Mouse (Mus musculus): ENCODE data around the gene Cfap100. TPM values are rescaled to one million over a fixed set of nuclear protein-coding genes. Genes with fewer than 3 reads are reported as not detected.

Gene Cfap100
- polyA plus RNA-seq, 1 experiment, result not detected

DNA sequence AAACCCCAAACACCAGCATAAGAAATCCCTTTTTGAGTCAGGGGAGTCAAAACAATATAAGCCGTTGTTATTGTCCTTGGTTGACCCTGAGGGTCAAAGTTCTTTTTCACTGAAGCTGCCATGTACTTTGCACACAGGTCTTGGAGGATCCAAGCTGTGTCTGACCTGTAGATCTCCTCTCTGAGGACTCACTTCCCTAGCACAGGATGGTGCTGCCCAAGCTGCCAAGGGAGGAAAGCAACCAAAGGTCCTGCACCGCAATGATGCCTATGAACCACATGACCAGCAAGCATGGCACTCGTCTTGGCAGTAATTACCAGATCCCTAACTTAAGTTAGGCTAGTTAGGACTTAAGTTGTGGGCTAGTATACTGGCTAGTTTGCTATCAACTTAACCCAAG is 3.2 kb downstream of the Cfap100 start:
- H3K27ac ChIP-seq (ENCODE audit: insufficient read depth, low read length), result no peak overlapping the region
- TF ChIP-seq EP300 (IDR thresholded peaks at IDR 0.05; ENCODE audit: insufficient read depth, low read depth, low read length) (no peak), CTCF (IDR thresholded peaks at IDR 0.05; ENCODE audit: low read depth, low read length) (no peak)
- H3K36me3 ChIP-seq (ENCODE audit: control insufficient read depth, insufficient read depth, low read length, poor library complexity, severe bottlenecking), result no peaks in the 10 kb centered on the region
- peaks cover 2% of the 10 kb centered on the region for H3K4me1 ChIP-seq (ENCODE audit: control insufficient read depth, insufficient read depth, low read length)
- H3K9ac ChIP-seq (ENCODE audit: low read depth, poor library complexity, severe bottlenecking), result no peak overlapping the region
- no peaks in the 10 kb centered on the region for H3K9me3 ChIP-seq (replicated peaks; ENCODE audit: control insufficient read depth, insufficient read depth, low read length, poor library complexity, severe bottlenecking)
- H3K4me3 ChIP-seq (ENCODE audit: low read depth, low read length), result no peak overlapping the region
- no peaks in the 10 kb centered on the region for H3K27me3 ChIP-seq (ENCODE audit: control insufficient read depth, insufficient read depth, low read length, poor library complexity, severe bottlenecking)

DNA sequence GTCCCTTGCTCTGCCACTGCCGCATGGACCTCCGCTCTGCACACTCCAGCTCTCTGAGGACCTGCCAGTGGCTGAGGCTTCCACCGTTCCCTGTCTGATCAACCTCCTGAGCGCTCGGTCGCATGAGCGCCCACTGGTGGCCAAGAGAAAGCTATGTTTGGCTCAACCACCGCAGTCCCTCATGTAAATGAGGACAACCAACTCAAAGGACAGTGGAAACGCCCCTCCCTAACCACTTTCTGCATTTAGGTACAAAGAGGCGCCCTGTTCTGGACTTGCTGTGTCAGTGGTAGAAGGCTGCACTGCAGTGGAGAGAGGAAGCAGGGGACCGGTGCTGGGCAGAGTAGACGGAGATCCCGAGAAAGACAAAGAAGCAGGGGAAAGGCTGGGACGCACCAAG is 6.0 kb downstream of the Cfap100 start:
- Histone ChIP-seq H3K27me3 (ENCODE audit: control insufficient read depth, insufficient read depth, low read length, poor library complexity, severe bottlenecking) (no peaks in the 10 kb centered on the region), H3K4me1 (ENCODE audit: control insufficient read depth, insufficient read depth, low read length) (no peaks in the 10 kb centered on the region), H3K4me3 (ENCODE audit: low read depth, low read length) (no peak overlapping the region), H3K36me3 (ENCODE audit: control insufficient read depth, insufficient read depth, low read length, poor library complexity, severe bottlenecking) (no peaks in the 10 kb centered on the region), H3K27ac (ENCODE audit: insufficient read depth, low read length) (no peak overlapping the region), H3K9me3 (replicated peaks; ENCODE audit: control insufficient read depth, insufficient read depth, low read length, poor library complexity, severe bottlenecking) (no peaks in the 10 kb centered on the region), H3K9ac (ENCODE audit: low read depth, poor library complexity, severe bottlenecking) (no peak overlapping the region)
- TF ChIP-seq CTCF (IDR thresholded peaks at IDR 0.05; ENCODE audit: low read depth, low read length) (peak; percentile 91), EP300 (IDR thresholded peaks at IDR 0.05; ENCODE audit: insufficient read depth, low read depth, low read length) (no peak; the same call in 1 of the 2 replicates)

DNA sequence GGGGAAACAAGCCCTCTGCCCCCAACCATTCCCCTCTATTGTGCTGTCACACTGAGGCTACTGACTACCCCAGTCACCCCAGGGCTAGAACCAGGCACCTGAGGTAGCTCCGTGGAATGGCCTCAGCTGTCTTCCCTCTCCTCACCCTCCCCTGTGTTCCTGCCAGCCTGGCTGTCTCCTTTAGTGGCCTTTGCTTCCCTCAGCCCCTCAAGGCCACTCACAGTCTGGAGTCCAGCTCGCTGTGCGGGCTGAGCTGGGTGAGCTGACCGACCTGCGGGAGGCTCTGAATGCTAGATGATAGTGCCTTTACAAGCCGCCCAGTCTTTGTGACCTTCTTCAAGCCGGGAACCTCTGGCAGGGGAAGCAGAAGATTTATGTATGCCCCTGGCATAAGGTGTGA is 16.7 kb downstream of the Cfap100 start:
- TF ChIP-seq POLR2A (IDR thresholded peaks at IDR 0.05; ENCODE audit: insufficient read depth, low read length) (no peak), CTCF (IDR thresholded peaks at IDR 0.05; ENCODE audit: low read depth, low read length) (no peak)
- H3K27me3 ChIP-seq (ENCODE audit: control insufficient read depth, insufficient read depth, low read length, poor library complexity, severe bottlenecking), result no peaks in the 10 kb centered on the region
- no peak overlapping the region for H3K4me3 ChIP-seq (ENCODE audit: low read depth, low read length)
- H3K36me3 ChIP-seq (ENCODE audit: control insufficient read depth, insufficient read depth, low read length, poor library complexity, severe bottlenecking), result no peaks in the 10 kb centered on the region
- H3K9ac ChIP-seq (ENCODE audit: low read depth, poor library complexity, severe bottlenecking), result no peak overlapping the region
- no peaks in the 10 kb centered on the region for H3K4me1 ChIP-seq (ENCODE audit: control insufficient read depth, insufficient read depth, low read length)
- H3K9me3 ChIP-seq (replicated peaks; ENCODE audit: control insufficient read depth, insufficient read depth, low read length, poor library complexity, severe bottlenecking), result no peaks in the 10 kb centered on the region
- no peak overlapping the region for H3K27ac ChIP-seq (ENCODE audit: insufficient read depth, low read length)

DNA sequence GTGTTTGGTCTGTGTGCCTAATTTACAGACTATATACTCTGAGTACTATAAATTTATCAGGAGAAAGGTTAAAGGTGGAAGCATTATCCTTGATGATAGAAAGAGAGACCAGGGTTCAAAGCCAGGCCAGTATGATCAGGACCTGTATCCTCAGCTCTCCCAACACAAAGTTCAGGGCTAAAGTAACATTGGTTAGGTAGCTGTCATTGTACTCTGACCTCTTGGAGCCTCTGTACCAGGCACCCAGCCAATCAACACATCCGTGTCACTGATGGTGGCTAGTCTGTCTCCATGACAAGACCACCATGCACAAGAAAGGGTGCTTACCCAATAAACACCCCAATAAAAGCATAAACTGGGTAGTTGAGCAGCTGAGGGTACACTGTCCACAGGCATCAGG is 17.6 kb downstream of the Cfap100 start:
- H3K36me3 ChIP-seq (ENCODE audit: control insufficient read depth, insufficient read depth, low read length, poor library complexity, severe bottlenecking), result no peaks in the 10 kb centered on the region
- no peak overlapping the region for H3K9ac ChIP-seq (ENCODE audit: low read depth, poor library complexity, severe bottlenecking)
- no peak for TF ChIP-seq EP300 (IDR thresholded peaks at IDR 0.05; ENCODE audit: insufficient read depth, low read depth, low read length)
- TF ChIP-seq CTCF (IDR thresholded peaks at IDR 0.05; ENCODE audit: low read depth, low read length), result no peak
- TF ChIP-seq POLR2A (IDR thresholded peaks at IDR 0.05; ENCODE audit: insufficient read depth, low read length), result no peak
- no peaks in the 10 kb centered on the region for H3K9me3 ChIP-seq (replicated peaks; ENCODE audit: control insufficient read depth, insufficient read depth, low read length, poor library complexity, severe bottlenecking)
- H3K4me1 ChIP-seq (ENCODE audit: control insufficient read depth, insufficient read depth, low read length), result no peaks in the 10 kb centered on the region
- no peak overlapping the region for H3K4me3 ChIP-seq (ENCODE audit: low read depth, low read length)
- H3K27me3 ChIP-seq (ENCODE audit: control insufficient read depth, insufficient read depth, low read length, poor library complexity, severe bottlenecking), result no peaks in the 10 kb centered on the region
- no peak overlapping the region for H3K27ac ChIP-seq (ENCODE audit: insufficient read depth, low read length)

DNA sequence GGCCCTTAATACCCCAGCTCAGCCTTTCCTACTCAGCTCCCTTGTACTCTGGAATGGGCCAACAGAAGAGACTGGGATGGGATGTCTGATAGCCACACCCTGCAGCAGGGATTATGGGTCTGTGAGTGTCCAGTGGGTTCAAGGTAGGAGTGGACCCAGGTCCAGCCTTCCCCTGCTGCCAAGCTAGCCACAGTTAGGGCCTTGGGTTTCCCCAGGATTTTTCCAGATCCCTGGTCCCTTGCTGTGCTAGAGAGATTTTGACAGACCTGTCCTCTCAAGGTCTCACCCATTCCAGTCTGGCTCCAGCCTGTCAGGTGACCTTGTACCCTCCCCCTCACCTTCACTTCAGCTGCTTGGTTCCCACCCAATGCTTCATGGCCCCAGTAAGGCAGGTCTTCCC is 20.0 kb downstream of the Cfap100 start:
- Histone ChIP-seq H3K4me1 (ENCODE audit: control insufficient read depth, insufficient read depth, low read length) (no peaks in the 10 kb centered on the region), H3K4me3 (ENCODE audit: low read depth, low read length) (no peak overlapping the region), H3K9me3 (replicated peaks; ENCODE audit: control insufficient read depth, insufficient read depth, low read length, poor library complexity, severe bottlenecking) (no peaks in the 10 kb centered on the region), H3K27ac (ENCODE audit: insufficient read depth, low read length) (no peak overlapping the region), H3K9ac (ENCODE audit: low read depth, poor library complexity, severe bottlenecking) (no peak overlapping the region), H3K27me3 (ENCODE audit: control insufficient read depth, insufficient read depth, low read length, poor library complexity, severe bottlenecking) (no peaks in the 10 kb centered on the region), H3K36me3 (ENCODE audit: control insufficient read depth, insufficient read depth, low read length, poor library complexity, severe bottlenecking) (no peaks in the 10 kb centered on the region)
- no peak for TF ChIP-seq CTCF (IDR thresholded peaks at IDR 0.05; ENCODE audit: low read depth, low read length)
- no peak for TF ChIP-seq EP300 (IDR thresholded peaks at IDR 0.05; ENCODE audit: insufficient read depth, low read depth, low read length)
- TF ChIP-seq POLR2A (IDR thresholded peaks at IDR 0.05; ENCODE audit: insufficient read depth, low read length), result no peak

DNA sequence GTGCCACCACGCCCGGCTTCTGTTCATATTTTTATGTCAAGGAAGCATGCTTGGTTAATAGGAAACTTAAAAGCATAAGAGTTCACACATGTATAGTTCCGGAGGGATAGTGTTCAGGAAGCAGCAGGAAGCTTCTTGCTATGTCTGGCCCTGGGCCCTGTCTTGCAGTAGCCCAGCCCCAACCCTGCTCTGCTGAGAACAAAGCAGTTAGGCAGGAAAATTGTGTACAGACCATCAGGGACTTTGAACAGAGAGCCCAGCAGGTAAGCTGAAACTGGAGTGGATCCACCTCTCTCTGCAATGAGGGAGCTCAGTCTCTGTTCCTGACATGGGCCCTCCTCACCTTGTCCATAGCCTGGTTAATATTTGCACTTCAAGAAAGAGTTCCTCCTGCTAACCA is 31.3 kb downstream of the Cfap100 start:
- H3K36me3 ChIP-seq (ENCODE audit: control insufficient read depth, insufficient read depth, low read length, poor library complexity, severe bottlenecking), result no peaks in the 10 kb centered on the region
- no peaks in the 10 kb centered on the region for H3K27me3 ChIP-seq (ENCODE audit: control insufficient read depth, insufficient read depth, low read length, poor library complexity, severe bottlenecking)
- no peak overlapping the region for H3K27ac ChIP-seq (ENCODE audit: insufficient read depth, low read length)
- H3K4me3 ChIP-seq (ENCODE audit: low read depth, low read length), result no peak overlapping the region
- H3K9me3 ChIP-seq (replicated peaks; ENCODE audit: control insufficient read depth, insufficient read depth, low read length, poor library complexity, severe bottlenecking), result no peaks in the 10 kb centered on the region
- no peak overlapping the region for H3K9ac ChIP-seq (ENCODE audit: low read depth, poor library complexity, severe bottlenecking)
- no peaks in the 10 kb centered on the region for H3K4me1 ChIP-seq (ENCODE audit: control insufficient read depth, insufficient read depth, low read length)
- TF ChIP-seq POLR2A (IDR thresholded peaks at IDR 0.05; ENCODE audit: insufficient read depth, low read length) (no peak), EP300 (IDR thresholded peaks at IDR 0.05; ENCODE audit: insufficient read depth, low read depth, low read length) (no peak), CTCF (IDR thresholded peaks at IDR 0.05; ENCODE audit: low read depth, low read length) (no peak)

Data from ES-Bruce4 (cell line).